Mouse (Mus musculus) myocyte (in vitro differentiated cells): ENCODE measurements around the gene Man1c1. TPM values are rescaled to one million over a fixed set of nuclear protein-coding genes. Genes with fewer than 3 reads are reported as not detected.

Experiments used
- H3K27me3 ChIP-seq: one replicate; pipeline ENCODE4 v1.6.1; 2011; ENCODE audit not compliant: control insufficient read depth, insufficient read depth, insufficient read length
- H3K36me3 ChIP-seq: one replicate; pipeline ENCODE4 v1.6.1; 2011; ENCODE audit not compliant: control insufficient read depth, insufficient read depth
- H3K4me2 ChIP-seq: one replicate; pipeline ENCODE4 v1.6.1; 2011; ENCODE audit warnings: low read depth, control low read depth
- H3K4me3 ChIP-seq: one replicate; pipeline ENCODE4 v1.5.1; 2011; ENCODE audit warnings: mild to moderate bottlenecking, control low read depth, moderate library complexity
- H3K79me2 ChIP-seq: one replicate; pipeline ENCODE4 v1.6.1; 2011; ENCODE audit not compliant: control insufficient read depth, insufficient read depth
- H3ac ChIP-seq: one replicate; pipeline ENCODE4 v1.6.1; 2011; ENCODE audit not compliant: control insufficient read depth, insufficient read length
- CEBPB ChIP-seq: IDR thresholded peaks from 2 replicates; pipeline ENCODE4 v1.6.1; 2011; ENCODE audit warnings: mild to moderate bottlenecking, moderate library complexity; ENCODE audit not compliant: poor library complexity, insufficient read depth, severe bottlenecking
- E2F4 ChIP-seq: IDR thresholded peaks from one replicate; pipeline ENCODE4 v1.6.1; 2011; ENCODE audit warnings: mild to moderate bottlenecking, control low read depth, moderate library complexity; ENCODE audit not compliant: insufficient read depth
- MAX ChIP-seq: IDR thresholded peaks from one replicate; pipeline ENCODE4 v1.6.1; 2011; ENCODE audit warnings: low read depth, mild to moderate bottlenecking, control low read depth
- MYOD1 ChIP-seq, 3 experiments: IDR thresholded peaks; one replicate each; pipeline ENCODE4 v1.6.1; 2011; ENCODE audit warnings: control low read depth in 2 of 3, low read depth in 2 of 3, mild to moderate bottlenecking in 2 of 3, moderate library complexity in 1 of 3; ENCODE audit not compliant: insufficient read length in 2 of 3, control insufficient read depth in 1 of 3
- MYOG ChIP-seq, 3 experiments: IDR thresholded peaks; one replicate each; pipeline ENCODE4 v1.6.1; 2011; ENCODE audit warnings: control low read depth in 2 of 3, low read depth in 2 of 3, mild to moderate bottlenecking in 2 of 3; ENCODE audit not compliant: insufficient read length in 2 of 3, control insufficient read depth in 1 of 3, insufficient read depth in 1 of 3
- POLR2A ChIP-seq: IDR thresholded peaks from one replicate; pipeline ENCODE4 v1.6.1; 2011; ENCODE audit warnings: low read depth, mild to moderate bottlenecking, control low read depth, moderate library complexity; ENCODE audit not compliant: insufficient read length
- POLR2AphosphoS2 ChIP-seq: IDR thresholded peaks from one replicate; pipeline ENCODE4 v1.6.1; 2011; ENCODE audit warnings: low read depth, control low read depth; ENCODE audit not compliant: insufficient read length
- REST ChIP-seq: IDR thresholded peaks from one replicate; pipeline ENCODE4 v1.6.1; 2011; ENCODE audit warnings: mild to moderate bottlenecking, control low read depth, moderate library complexity; ENCODE audit not compliant: insufficient read depth, insufficient read length
- SRF ChIP-seq: IDR thresholded peaks from one replicate; pipeline ENCODE4 v1.6.1; 2011; ENCODE audit warnings: low read depth; ENCODE audit not compliant: control insufficient read depth, insufficient read length
- TCF12 ChIP-seq: IDR thresholded peaks from one replicate; pipeline ENCODE4 v1.6.1; 2011; ENCODE audit warnings: mild to moderate bottlenecking, control low read depth; ENCODE audit not compliant: poor library complexity, insufficient read depth, severe bottlenecking
- TCF3 ChIP-seq: IDR thresholded peaks from one replicate; pipeline ENCODE4 v1.6.1; 2011; ENCODE audit warnings: low read depth, control low read depth; ENCODE audit not compliant: insufficient read length
- USF1 ChIP-seq: IDR thresholded peaks from one replicate; pipeline ENCODE4 v1.6.1; 2011; ENCODE audit warnings: low read depth, mild to moderate bottlenecking, control low read depth, moderate library complexity
- polyA plus RNA-seq: library from polyadenylated mRNA; unstranded; fragments of >200 nt; fragmentation: generic; extraction: Trizol; gene quantifications from one replicate; pipeline ENCODE4 v1.2.1, GENCODE M21; 2012; ENCODE audit warnings: missing spikeins

Man1c1 gene
- polyA plus RNA-seq, 1 experiment, result 11.3 TPM

DNA sequence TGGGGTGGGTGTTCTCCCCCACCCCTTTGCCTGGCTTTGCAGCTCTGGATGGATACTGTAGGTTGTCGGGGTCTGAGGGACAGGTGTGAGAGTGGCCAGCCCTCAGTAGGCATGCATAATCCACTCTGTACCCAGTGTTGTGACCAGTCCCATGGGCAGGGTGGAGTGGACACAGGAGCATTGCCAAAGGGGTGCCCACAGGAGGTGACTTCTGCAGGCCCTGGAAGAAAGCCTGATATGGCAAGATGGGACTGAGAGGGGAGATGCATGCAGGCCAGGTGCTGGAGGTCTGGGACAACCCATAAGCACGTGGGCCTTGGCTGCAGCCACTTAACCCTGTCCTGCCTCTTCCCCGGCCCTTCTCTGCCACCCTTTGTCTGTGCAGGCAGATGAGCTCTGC, 16.3 kb upstream of the Man1c1 start:
- no peak overlapping the region for H3ac ChIP-seq
- no peak overlapping the region for H3K4me3 ChIP-seq
- no peaks in the 10 kb centered on the region for H3K79me2 ChIP-seq
- no peaks in the 10 kb centered on the region for H3K27me3 ChIP-seq
- H3K4me2 ChIP-seq, result peak overlapping the region; percentile 73
- TF ChIP-seq CEBPB (no peak), REST (no peak), POLR2A (no peak), TCF3 (no peak), MAX (no peak), MYOD1 (IDR thresholded peaks at IDR 0.05; ENCODE audit: control insufficient read depth in 1 of 3, insufficient read length in 2 of 3, low read depth in 2 of 3) (no peak), POLR2AphosphoS2 (no peak), SRF (no peak), E2F4 (no peak)
- H3K36me3 ChIP-seq, result no peaks in the 10 kb centered on the region

GRCm38 (mm10) chr4:134719489-134719888, 15.4 kb upstream of the Man1c1 start:
- H3K36me3 ChIP-seq, result no peaks in the 10 kb centered on the region
- H3K79me2 ChIP-seq, result no peaks in the 10 kb centered on the region
- no peak overlapping the region for H3K4me3 ChIP-seq
- H3K4me2 ChIP-seq, result no peak overlapping the region
- no peak overlapping the region for H3ac ChIP-seq
- TF ChIP-seq MYOG (IDR thresholded peaks at IDR 0.05; ENCODE audit: control insufficient read depth in 1 of 3, insufficient read depth in 1 of 3, insufficient read length in 2 of 3, low read depth in 2 of 3) (no peak), E2F4 (no peak), TCF3 (no peak), MYOD1 (IDR thresholded peaks at IDR 0.05; ENCODE audit: control insufficient read depth in 1 of 3, insufficient read length in 2 of 3, low read depth in 2 of 3) (no peak), REST (no peak), MAX (no peak), POLR2A (no peak), USF1 (no peak), CEBPB (no peak)
- no peaks in the 10 kb centered on the region for H3K27me3 ChIP-seq

GRCm38 (mm10) chr4:134713937-134714336, 9.8 kb upstream of the Man1c1 start:
- Histone ChIP-seq H3K36me3 (no peaks in the 10 kb centered on the region), H3ac (no peak overlapping the region), H3K4me3 (no peak overlapping the region), H3K79me2 (no peaks in the 10 kb centered on the region), H3K4me2 (no peak overlapping the region), H3K27me3 (no peaks in the 10 kb centered on the region)
- TF ChIP-seq MYOD1 (IDR thresholded peaks at IDR 0.05; ENCODE audit: control insufficient read depth in 1 of 3, insufficient read length in 2 of 3, low read depth in 2 of 3) (no peak), MAX (no peak), E2F4 (no peak), POLR2A (no peak), CEBPB (no peak), POLR2AphosphoS2 (no peak), SRF (peak; percentile 25), MYOG (IDR thresholded peaks at IDR 0.05; ENCODE audit: control insufficient read depth in 1 of 3, insufficient read depth in 1 of 3, insufficient read length in 2 of 3, low read depth in 2 of 3) (peak in 1 of 3 experiments; percentile 25), TCF3 (no peak), USF1 (peak; percentile 85), REST (no peak), TCF12 (no peak)

DNA sequence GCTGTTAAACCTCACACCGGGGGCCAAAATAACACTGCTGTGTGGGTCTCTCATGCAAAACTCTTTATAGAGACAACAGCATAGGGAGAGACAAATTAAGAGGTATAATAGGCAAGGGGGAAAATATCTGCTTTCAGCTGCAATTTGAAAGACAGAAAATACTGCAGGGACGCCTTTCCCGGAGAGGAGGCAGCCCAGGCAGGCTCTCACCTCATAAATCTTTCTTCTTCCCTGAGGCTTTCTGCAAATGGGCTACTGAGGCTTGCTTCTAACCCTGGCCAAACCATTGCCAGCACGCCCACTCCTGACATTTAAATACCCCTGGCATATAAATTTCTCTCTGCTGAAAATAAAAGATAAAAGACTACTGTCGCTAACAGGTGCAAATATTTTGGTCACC, 1.2 kb upstream of the Man1c1 start:
- Histone ChIP-seq H3K36me3 (no peaks in the 10 kb centered on the region), H3ac (no peak overlapping the region), H3K27me3 (no peaks in the 10 kb centered on the region), H3K4me2 (peak overlapping the region; percentile 90), H3K79me2 (peaks cover 15% of the 10 kb centered on the region), H3K4me3 (peak overlapping the region; percentile 40)
- no peak for TF ChIP-seq CEBPB
- TF ChIP-seq TCF3, result no peak
- TF ChIP-seq MAX, result no peak
- no peak for TF ChIP-seq POLR2AphosphoS2
- TF ChIP-seq TCF12, result no peak
- no peak for TF ChIP-seq MYOG (IDR thresholded peaks at IDR 0.05; ENCODE audit: control insufficient read depth in 1 of 3, insufficient read depth in 1 of 3, insufficient read length in 2 of 3, low read depth in 2 of 3)
- no peak for TF ChIP-seq E2F4
- TF ChIP-seq USF1, result no peak
- no peak for TF ChIP-seq REST
- TF ChIP-seq POLR2A, result no peak
- TF ChIP-seq SRF, result no peak
- TF ChIP-seq MYOD1 (IDR thresholded peaks at IDR 0.05; ENCODE audit: control insufficient read depth in 1 of 3, insufficient read length in 2 of 3, low read depth in 2 of 3), result no peak

DNA sequence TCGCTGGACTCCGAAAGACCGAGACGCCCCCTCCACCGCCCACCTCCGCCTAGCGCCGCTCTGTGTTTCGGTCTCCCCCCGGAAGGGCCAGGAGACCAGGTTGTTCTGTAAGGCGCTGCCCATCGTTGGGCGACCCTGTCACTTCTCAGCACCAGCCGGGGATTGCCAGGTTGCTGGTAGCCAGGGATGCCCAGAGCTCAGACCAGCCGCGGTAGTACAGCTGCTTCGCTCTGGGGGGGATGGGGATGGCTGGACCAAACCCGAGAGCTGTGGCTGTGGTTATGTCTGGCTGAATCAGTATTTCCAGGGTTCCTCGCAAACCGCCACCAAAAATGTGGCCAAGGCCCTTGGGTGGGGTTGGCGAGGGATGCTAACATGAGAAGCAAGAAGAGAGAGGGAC, 500 bp upstream of the Man1c1 start:
- TF ChIP-seq E2F4 (no peak), TCF3 (no peak), CEBPB (no peak), REST (no peak), POLR2A (no peak), TCF12 (no peak), MYOD1 (IDR thresholded peaks at IDR 0.05; ENCODE audit: control insufficient read depth in 1 of 3, insufficient read length in 2 of 3, low read depth in 2 of 3) (peak in 2 of 3 experiments; percentile 17 to 57), SRF (no peak), MYOG (IDR thresholded peaks at IDR 0.05; ENCODE audit: control insufficient read depth in 1 of 3, insufficient read depth in 1 of 3, insufficient read length in 2 of 3, low read depth in 2 of 3) (peak in 1 of 3 experiments; percentile 51)
- peaks cover 22% of the 10 kb centered on the region for H3K79me2 ChIP-seq
- no peaks in the 10 kb centered on the region for H3K27me3 ChIP-seq
- peak overlapping the region; percentile 90 for H3K4me2 ChIP-seq
- peak overlapping the region; percentile 54 for H3ac ChIP-seq
- no peaks in the 10 kb centered on the region for H3K36me3 ChIP-seq
- H3K4me3 ChIP-seq, result peak overlapping the region; percentile 40
